21 mouse cellular contexts compared by ENCODE assay signal in genomic region chr17:84341686-84342085, GRCm38 (mm10).
A peak's percentile ranks its signal among the peaks of the same experiment; 100 is the strongest.
DNase-seq lines count a peak whose midpoint lies in the region; ATAC-seq and TF ChIP-seq lines count a peak whose summit lies in the region.
"Had no signal": no experiment of that assay in that cellular context is flagged by ENCODE, and none has a peak within 500 bp of the region (broad histone marks: within the 10 kb centered on the region; RNA-seq: fewer than 3 reads in every experiment).

No protein-coding gene starts in this region.

- peak; percentile 19; the same call in 1 of the 2 replicates for TF ChIP-seq CTCF in hindbrain, postnatal 0 days (IDR thresholded peaks at IDR 0.05; ENCODE audit: low read depth)
- peak; percentile 22; the same call in 1 of the 2 replicates for TF ChIP-seq CTCF in lung, postnatal 0 days (IDR thresholded peaks at IDR 0.05)

- no peaks in the 10 kb centered on the region for H3K9me3 ChIP-seq in hindbrain, postnatal 0 days (ENCODE audit: low read length)
- no peaks in the 10 kb centered on the region for H3K9me3 ChIP-seq in hindbrain, embryonic 16.5 days (ENCODE audit: control insufficient read depth, low read length)
- H3K9me3 ChIP-seq in lung, postnatal 0 days (ENCODE audit: low read length): no peaks in the 10 kb centered on the region
- H3K9me3 ChIP-seq: embryonic facial prominence, embryonic 15.5 days; heart, embryonic 10.5 days; limb, embryonic 12.5 days; liver, embryonic 12.5 days; midbrain, embryonic 13.5 days had no signal

- 61% methylated on average over 2 of the region's 2 CpGs for WGBS in hindbrain, postnatal 0 days
- 79% methylated on average over 2 of the region's 2 CpGs for WGBS in hindbrain, embryonic 16.5 days
- 52% methylated on average over 2 of the region's 2 CpGs for WGBS in lung, postnatal 0 days

- peak; percentile 23 for DNase-seq in hindbrain, postnatal 0 days (ENCODE audit: low spot score)
- DNase-seq in lung, postnatal 0 days (ENCODE audit: low spot score): no peak
- no peak for DNase-seq in lung, postnatal 4 days
- DNase-seq in adipocyte (ENCODE audit: low spot score): peak; percentile 43
- DNase-seq: adrenal gland, postnatal 25 days; cerebellum, adult 9-10 months; gastrocnemius, postnatal 25 days; kidney, adult 9 months; kidney, postnatal 25 days; thymus, adult 2 months; thymus, postnatal 4 days had no signal

- no peak overlapping the region for H3K4me2 ChIP-seq in hindbrain, postnatal 0 days (ENCODE audit: low read depth, low read length)
- no peak overlapping the region for H3K4me2 ChIP-seq in hindbrain, embryonic 16.5 days (ENCODE audit: low read length)
- no peak overlapping the region for H3K4me2 ChIP-seq in lung, postnatal 0 days (replicated peaks; ENCODE audit: low read depth, low read length)
- H3K4me2 ChIP-seq: embryonic facial prominence, embryonic 15.5 days; limb, embryonic 12.5 days; liver, embryonic 12.5 days; midbrain, embryonic 13.5 days had no signal

- no peaks in the 10 kb centered on the region for H3K36me3 ChIP-seq in hindbrain, postnatal 0 days (ENCODE audit: insufficient read depth, low read length)
- H3K36me3 ChIP-seq in hindbrain, embryonic 16.5 days (ENCODE audit: control insufficient read depth, insufficient read depth, low read length): peaks cover 5% of the 10 kb centered on the region
- H3K36me3 ChIP-seq in lung, postnatal 0 days (ENCODE audit: insufficient read depth, low read length): peaks cover 2% of the 10 kb centered on the region; the same call in 1 of the 2 replicates

- ATAC-seq in hindbrain, postnatal 0 days: no peak
- ATAC-seq in hindbrain, embryonic 16.5 days: no peak
- no peak for ATAC-seq in lung, postnatal 0 days
- ATAC-seq in megakaryocyte-erythroid progenitor cell, adult 5-6 weeks (replicated peaks; ENCODE audit: low FRiP score, low TSS enrichment, poor library complexity, severe bottlenecking): 0 out of 2 replicates have a peak, but pooled peaks have one; percentile 41
- no peak for ATAC-seq in inflammation-experienced regulatory T-cells, adult 6 months
- ATAC-seq: forebrain, embryonic 16.5 days; liver, embryonic 12.5 days; midbrain, embryonic 13.5 days had no signal

- no peak overlapping the region for H3K27ac ChIP-seq in hindbrain, postnatal 0 days
- H3K27ac ChIP-seq in hindbrain, embryonic 16.5 days (ENCODE audit: low read depth, low read length): no peak overlapping the region
- H3K27ac ChIP-seq in lung, postnatal 0 days (ENCODE audit: low read length): no peak overlapping the region
- H3K27ac ChIP-seq: embryonic facial prominence, embryonic 15.5 days; heart, embryonic 10.5 days; limb, embryonic 12.5 days; liver, embryonic 12.5 days; midbrain, embryonic 13.5 days had no signal

- H3K27me3 ChIP-seq in hindbrain, postnatal 0 days (ENCODE audit: insufficient read depth, low read length): no peaks in the 10 kb centered on the region
- H3K27me3 ChIP-seq in hindbrain, embryonic 16.5 days (replicated peaks; ENCODE audit: control insufficient read depth, insufficient read depth, low read length): no peaks in the 10 kb centered on the region
- no peaks in the 10 kb centered on the region for H3K27me3 ChIP-seq in lung, postnatal 0 days (replicated peaks; ENCODE audit: insufficient read depth, low read length)
- H3K27me3 ChIP-seq: embryonic facial prominence, embryonic 15.5 days; limb, embryonic 12.5 days; liver, embryonic 12.5 days; midbrain, embryonic 13.5 days had no signal

- H3K4me3 ChIP-seq in hindbrain, postnatal 0 days (ENCODE audit: low read length): no peak overlapping the region
- no peak overlapping the region for H3K4me3 ChIP-seq in hindbrain, embryonic 16.5 days (ENCODE audit: low read length)
- H3K4me3 ChIP-seq in lung, postnatal 0 days (ENCODE audit: low read depth, low read length): no peak overlapping the region
- H3K4me3 ChIP-seq: embryonic facial prominence, embryonic 15.5 days; heart, embryonic 10.5 days; limb, embryonic 12.5 days; liver, embryonic 12.5 days; midbrain, embryonic 13.5 days; myocyte had no signal

- H3K4me1 ChIP-seq in hindbrain, postnatal 0 days (ENCODE audit: insufficient read depth, low read length): no peaks in the 10 kb centered on the region
- H3K4me1 ChIP-seq in hindbrain, embryonic 16.5 days (ENCODE audit: control insufficient read depth, insufficient read depth, low read depth, low read length): no peaks in the 10 kb centered on the region
- H3K4me1 ChIP-seq in lung, postnatal 0 days (ENCODE audit: insufficient read depth, low read depth, low read length): no peaks in the 10 kb centered on the region
- H3K4me1 ChIP-seq: embryonic facial prominence, embryonic 15.5 days; heart, embryonic 10.5 days; limb, embryonic 12.5 days; liver, embryonic 12.5 days had no signal

- TF ChIP-seq EP300 in lung, postnatal 0 days (IDR thresholded peaks at IDR 0.05): no peak

- H3K9ac ChIP-seq in hindbrain, postnatal 0 days (replicated peaks; ENCODE audit: low read length): no peak overlapping the region
- H3K9ac ChIP-seq in hindbrain, embryonic 16.5 days (ENCODE audit: low read depth, low read length): no peak overlapping the region
- H3K9ac ChIP-seq in lung, postnatal 0 days (replicated peaks; ENCODE audit: low read depth): no peak overlapping the region
- H3K9ac ChIP-seq: embryonic facial prominence, embryonic 15.5 days; limb, embryonic 12.5 days; liver, embryonic 12.5 days; midbrain, embryonic 13.5 days had no signal

Comparison
In these comparisons a context has a peak if more than half of its experiments do, and no peak if none do; other contexts are left out.
1. DNase-seq: peak in hindbrain, postnatal 0 days (single experiment) and adipocyte (single experiment); none in lung, postnatal 0 days (single experiment) and lung, postnatal 4 days (0 of 2).